Mouse (Mus musculus): ENCODE data around the gene Trmt61a. TPM values are rescaled to one million over a fixed set of nuclear protein-coding genes. Genes with fewer than 3 reads are reported as not detected.

Trmt61a gene
- 85.7 and 90.1 TPM in 2 replicates for polyA plus RNA-seq (2012; rRNA removed)

GRCm38 (mm10) chr12:111677882-111678669 lies at the start of gene Trmt61a:
TSS of gene Trmt61a (plus strand) at chr12:111678105.

GRCm38 (mm10) chr12:111672176-111672575 lies 5.7 kb upstream of the Trmt61a start, which contains the start of gene Ckb:
TSS of gene Ckb (minus strand) at chr12:111672338.

GRCm38 (mm10) chr12:111713004-111713651 lies 35.2 kb downstream of the Trmt61a start, which contains the start of the genes Bag5 and Apopt1:
TSS of gene Bag5 (minus strand) at chr12:111713257.
TSS of gene Apopt1 (plus strand) at chr12:111713261.

Other genes starting within 250 kb of the Trmt61a start
- gene Tnfaip2, start 235.6 kb upstream of the Trmt61a start, polyA plus RNA-seq (2012; rRNA removed): 31.6 and 33.1 TPM in 2 replicates
- gene Gm266, start 192.3 kb upstream of the Trmt61a start, polyA plus RNA-seq (2012; rRNA removed): 17.8 and 26.1 TPM in 2 replicates
- gene Eif5, start 140.1 kb upstream of the Trmt61a start, polyA plus RNA-seq (2012; rRNA removed): 68.4 and 144 TPM in 2 replicates
- gene Mark3, start 103.6 kb upstream of the Trmt61a start, polyA plus RNA-seq (2012; rRNA removed): 37.1 and 48.7 TPM in 2 replicates
- gene Ckb, start 5.8 kb upstream of the Trmt61a start, polyA plus RNA-seq (2012; rRNA removed): 1,083 and 1,365 TPM in 2 replicates
- 17.5 and 20.0 TPM in 2 replicates for gene Bag5, start 35.2 kb downstream of the Trmt61a start, polyA plus RNA-seq (2012; rRNA removed)
- 30.4 and 52.7 TPM in 2 replicates for gene Apopt1, start 35.2 kb downstream of the Trmt61a start, polyA plus RNA-seq (2012; rRNA removed)
- gene Klc1, start 80.7 kb downstream of the Trmt61a start, polyA plus RNA-seq (2012; rRNA removed): 96.8 and 108 TPM in 2 replicates
- 14.1 and 20.7 TPM in 2 replicates for gene Xrcc3, start 135.8 kb downstream of the Trmt61a start, polyA plus RNA-seq (2012; rRNA removed)
- 151 and 154 TPM in 2 replicates for gene Zfyve21, start 136.1 kb downstream of the Trmt61a start, polyA plus RNA-seq (2012; rRNA removed)
- gene Ppp1r13b, start 230.0 kb downstream of the Trmt61a start, polyA plus RNA-seq (2012; rRNA removed): 16.1 and 17.6 TPM in 2 replicates